Mouse (Mus musculus) adrenal gland, postnatal 14 days (tissue): ENCODE data around the gene Axl. TPM values are rescaled to one million over a fixed set of nuclear protein-coding genes. Genes with fewer than 3 reads are reported as not detected.

ENCODE experiments used
- DNase-seq: peaks from one replicate; pipeline ENCODE4 v3.0.0; 2021; ENCODE audit warnings: mixed read lengths
- microRNA-seq, 2 experiments: library from miRNA; unstranded; fragments of <30 nt; microRNA quantifications; one replicate each; pipeline ENCODE4 v1.2.0; 2021
- total RNA-seq: library from RNA; stranded (reverse); gene quantifications from 2 replicates; pipeline ENCODE4 v1.2.3, GENCODE M21; 2021

Gene Axl
- total RNA-seq, 1 experiment from 2014 or later = 44.8 TPM

- DNase-seq = peak; percentile 68
Measured at GRCm38 (mm10) chr7:25710519-25711130, 77.9 kb downstream of the Axl start.

- peak; percentile 45 for DNase-seq
Measured at GRCm38 (mm10) chr7:25709961-25710360, 78.5 kb downstream of the Axl start.

GRCm38 (mm10) chr7:25707581-25708292, 80.8 kb downstream of the Axl start:
- DNase-seq = peak; percentile 71

Small RNA genes lying within 50 kb of the gene (microRNA-seq; reads per million reads assigned to microRNA genes)
- 0 reads per million in 2 experiments for gene Gm24865

Other genes with a start within 250 kb of the Axl start
- gene Ceacam2, start 248.8 kb downstream of the Axl start, total RNA-seq = 1.8 and 5.6 TPM in 2 replicates
- gene Erich4, start 172.8 kb downstream of the Axl start, total RNA-seq = not detected in 2 replicates
- 37.4 and 43.7 TPM in 2 replicates for gene Dmac2, start 169.3 kb downstream of the Axl start, total RNA-seq
- gene B3gnt8, start 162.1 kb downstream of the Axl start, total RNA-seq = 3.6 and 6.2 TPM in 2 replicates
- gene Bckdha, start 129.7 kb downstream of the Axl start, total RNA-seq = 255 and 258 TPM in 2 replicates
- 43.3 and 53.2 TPM in 2 replicates for gene Exosc5, start 129.5 kb downstream of the Axl start, total RNA-seq
- 0.78 and 0.86 TPM in 2 replicates for gene Tmem91, start 113.5 kb downstream of the Axl start, total RNA-seq
- gene B9d2, start 107.9 kb downstream of the Axl start, total RNA-seq = 17.8 TPM in 2 replicates
- 52.7 and 68.0 TPM in 2 replicates for gene Tgfb1, start 101.7 kb downstream of the Axl start, total RNA-seq
- gene Ccdc97, start 69.6 kb downstream of the Axl start, total RNA-seq = 43.8 and 45.0 TPM in 2 replicates
- gene Hnrnpul1, start 33.9 kb downstream of the Axl start, total RNA-seq = 119 and 130 TPM in 2 replicates
- 2.9 and 3.3 TPM in 2 replicates for gene Cyp2s1, start 28.2 kb upstream of the Axl start, total RNA-seq
- 13.5 and 55.9 TPM in 2 replicates for gene Cyp2b10, start 108.9 kb upstream of the Axl start, total RNA-seq